Mouse (Mus musculus): ENCODE data around the gene P2ry14.
"Not testable (repeated sequence)": the region's sequence is repeated elsewhere in the genome, so short reads cannot be mapped to it uniquely, and the experiment has no call there.

The P2ry14 gene

GRCm38 (mm10) chr3:59141507-59142305, 11.7 kb downstream of the P2ry14 start:
- no peak for DNase-seq (ENCODE audit: low spot score)

GRCm38 (mm10) chr3:59140941-59141340, 12.5 kb downstream of the P2ry14 start:
- not testable (repeated sequence) for DNase-seq (ENCODE audit: low spot score)

- DNase-seq (ENCODE audit: low spot score) = no peak
These were observed 13.3 kb downstream of the P2ry14 start for GRCm38 (mm10) chr3:59140115-59140514.

- DNase-seq (ENCODE audit: low spot score) = no peak
These were observed 13.8 kb downstream of the P2ry14 start for GRCm38 (mm10) chr3:59139651-59140051.

GRCm38 (mm10) chr3:59138946-59139468, 14.4 kb downstream of the P2ry14 start:
- DNase-seq (ENCODE audit: low spot score) = no peak

- DNase-seq (ENCODE audit: low spot score) = no peak
These were observed 17.3 kb downstream of the P2ry14 start for GRCm38 (mm10) chr3:59135911-59136653.

- DNase-seq (ENCODE audit: low spot score) = no peak
These were observed 20.2 kb downstream of the P2ry14 start for GRCm38 (mm10) chr3:59133189-59133588.

GRCm38 (mm10) chr3:59131966-59132365, 21.5 kb downstream of the P2ry14 start:
- no peak for DNase-seq (ENCODE audit: low spot score)

- DNase-seq (ENCODE audit: low spot score) = no peak
These were observed 22.3 kb downstream of the P2ry14 start for GRCm38 (mm10) chr3:59131081-59131480.

GRCm38 (mm10) chr3:59130431-59130830, 23.0 kb downstream of the P2ry14 start:
- DNase-seq (ENCODE audit: low spot score) = no peak

- DNase-seq (ENCODE audit: low spot score) = no peak
These were observed 23.9 kb downstream of the P2ry14 start for GRCm38 (mm10) chr3:59129547-59129946.

- DNase-seq (ENCODE audit: low spot score) = no peak
These were observed 24.7 kb downstream of the P2ry14 start for GRCm38 (mm10) chr3:59128681-59129080.

- peak; percentile 40 for DNase-seq (ENCODE audit: low spot score)
These were observed 27.4 kb downstream of the P2ry14 start for GRCm38 (mm10) chr3:59125783-59126555.

- no peak for DNase-seq (ENCODE audit: low spot score)
These were observed 28.4 kb downstream of the P2ry14 start for GRCm38 (mm10) chr3:59125022-59125421.

- DNase-seq (ENCODE audit: low spot score) = no peak
These were observed 31.5 kb downstream of the P2ry14 start for GRCm38 (mm10) chr3:59121780-59122449.

GRCm38 (mm10) chr3:59121067-59121730, 32.2 kb downstream of the P2ry14 start:
- no peak for DNase-seq (ENCODE audit: low spot score)

- no peak for DNase-seq (ENCODE audit: low spot score)
These were observed 39.4 kb downstream of the P2ry14 start for GRCm38 (mm10) chr3:59113973-59114517.

GRCm38 (mm10) chr3:59113291-59113690, 40.1 kb downstream of the P2ry14 start:
- DNase-seq (ENCODE audit: low spot score) = not testable (repeated sequence)

GRCm38 (mm10) chr3:59111944-59112343, 41.5 kb downstream of the P2ry14 start:
- no peak for DNase-seq (ENCODE audit: low spot score)

- not testable (repeated sequence) for DNase-seq (ENCODE audit: low spot score)
These were observed 43.6 kb downstream of the P2ry14 start for GRCm38 (mm10) chr3:59109834-59110233.

- no peak for DNase-seq (ENCODE audit: low spot score)
These were observed 46.0 kb downstream of the P2ry14 start for GRCm38 (mm10) chr3:59107439-59107838.

Measured in embryo, embryonic 10 days (tissue).